Mouse (Mus musculus) WW6 (cell line): Measurements from ENCODE around the gene Bivm.

Source experiments
- DNase-seq: peaks from one replicate; pipeline ENCODE4 v3.0.0-alpha.2; 2013; ENCODE audit warnings: low read depth, low spot score

The Bivm gene

DNA sequence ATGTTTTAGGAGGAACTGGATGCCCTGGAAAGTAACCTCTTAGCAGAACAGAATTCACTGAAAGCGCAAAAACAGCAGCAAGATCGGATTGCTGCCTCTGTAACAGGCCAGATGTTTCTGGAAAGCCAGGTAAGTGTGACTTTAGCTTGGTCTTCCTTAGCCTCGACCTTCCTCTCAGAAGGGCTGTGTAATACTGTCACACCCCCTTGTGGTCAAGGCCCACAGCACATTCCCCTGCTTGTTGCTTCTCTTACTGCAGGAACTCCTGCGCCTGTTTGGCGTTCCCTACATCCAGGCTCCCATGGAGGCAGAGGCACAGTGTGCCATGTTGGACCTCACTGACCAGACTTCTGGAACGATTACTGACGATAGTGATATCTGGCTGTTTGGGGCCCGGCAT lies 55.1 kb downstream of the Bivm start:
- DNase-seq: peak; percentile 28

DNA sequence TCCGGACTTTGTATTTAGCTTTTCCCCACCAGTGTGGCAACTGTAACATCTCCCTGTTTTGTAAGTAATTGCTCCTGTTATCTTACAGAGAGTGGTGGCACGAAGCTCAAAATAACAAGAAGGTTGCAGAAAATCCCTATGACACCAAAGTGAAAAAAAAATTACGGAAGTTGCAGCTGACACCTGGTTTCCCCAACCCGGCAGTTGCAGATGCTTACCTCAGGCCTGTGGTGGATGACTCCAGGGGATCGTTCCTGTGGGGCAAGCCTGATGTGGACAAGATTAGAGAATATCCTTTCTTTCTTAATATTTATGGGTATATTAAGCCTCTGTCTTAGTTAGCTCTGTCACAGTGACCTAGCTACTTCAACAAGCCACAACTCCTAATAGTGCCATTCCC lies 59.3 kb downstream of the Bivm start:
- no peak for DNase-seq

DNA sequence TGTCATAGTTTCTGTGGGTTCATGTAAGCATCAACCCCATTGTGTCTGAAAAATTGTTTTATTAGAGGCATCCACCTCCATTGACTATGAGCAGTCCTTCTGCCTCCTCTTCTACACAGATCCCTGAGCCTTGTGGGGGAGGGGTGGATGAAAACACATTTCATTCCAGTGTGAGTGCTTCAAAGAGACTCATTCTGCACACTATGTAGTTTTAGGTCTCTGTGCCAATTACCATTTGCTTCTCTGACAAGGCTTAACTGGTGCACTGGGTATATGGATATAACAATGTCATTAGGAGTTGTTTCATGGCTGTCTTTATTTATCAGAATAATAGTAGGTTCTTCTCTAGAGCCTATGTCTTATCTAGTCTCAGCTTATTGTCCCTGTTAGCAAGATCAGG lies 67.6 kb downstream of the Bivm start:
- no peak for DNase-seq
